Mouse (Mus musculus) heart, postnatal 0 days (tissue): ENCODE measurements around the gene Med8. TPM values are rescaled to one million over a fixed set of nuclear protein-coding genes. Genes with fewer than 3 reads are reported as not detected.

ENCODE experiments used
- ATAC-seq: fragments of 200-750 bp; cut with Nextera tagmentation; 2 replicates; pipeline ENCODE4 v1.8.0; 2017; ENCODE audit warnings: low read depth, moderate number of reproducible peaks, moderate library complexity; ENCODE audit not compliant: insufficient read depth
- DNase-seq: peaks from one replicate; pipeline ENCODE4 v3.0.0-alpha.2; 2016; ENCODE audit warnings: low spot score
- H3K27ac ChIP-seq: fragments of 300-500 bp; sonication (generic); 2 replicates; pipeline ENCODE4 v1.5.1; 2014; ENCODE audit warnings: low read depth, mild to moderate bottlenecking
- H3K27me3 ChIP-seq: fragments of 300-500 bp; sonication (generic); 2 replicates; pipeline ENCODE4 v1.6.1; 2014; ENCODE audit warnings: low read length, mixed read lengths; ENCODE audit not compliant: control insufficient read depth, insufficient read depth
- H3K36me3 ChIP-seq: fragments of 300-500 bp; sonication (generic); replicated peaks from 2 replicates; pipeline ENCODE4 v1.6.1; 2014; ENCODE audit warnings: low read length, mixed read lengths; ENCODE audit not compliant: control insufficient read depth, insufficient read depth
- H3K4me1 ChIP-seq: fragments of 300-500 bp; sonication (generic); 2 replicates; pipeline ENCODE4 v1.6.1; 2014; ENCODE audit warnings: antibody characterized with exemption; ENCODE audit not compliant: control insufficient read depth, insufficient read depth
- H3K4me2 ChIP-seq: fragments of 300-500 bp; sonication (generic); 2 replicates; pipeline ENCODE4 v1.6.1; 2014; ENCODE audit warnings: low read depth, mild to moderate bottlenecking, low read length, moderate library complexity
- H3K4me3 ChIP-seq: fragments of 300-500 bp; sonication (generic); 2 replicates; pipeline ENCODE4 v1.5.1; 2014; ENCODE audit warnings: low read depth, low read length
- H3K9ac ChIP-seq: fragments of 300-500 bp; sonication (generic); replicated peaks from 2 replicates; pipeline ENCODE4 v1.6.1; 2014; ENCODE audit warnings: low read depth, low read length, mixed read lengths
- H3K9me3 ChIP-seq: fragments of 300-500 bp; sonication (generic); replicated peaks from 2 replicates; pipeline ENCODE4 v1.6.1; 2016; ENCODE audit warnings: low read length; ENCODE audit not compliant: control insufficient read depth
- CTCF ChIP-seq: IDR thresholded peaks from 2 replicates; pipeline ENCODE4 v1.5.1; 2016; ENCODE audit warnings: antibody characterized with exemption, control low read depth, low read depth
- EP300 ChIP-seq: IDR thresholded peaks from 2 replicates; pipeline ENCODE4 v1.6.1; 2016; ENCODE audit warnings: antibody characterized with exemption, low read depth
- WGBS: fragments of 180-500 bp; shearing (Covaris S2); extraction: QIAGEN DNeasy Blood & Tissue Kit; methylation state at CpG from one replicate; pipeline ENCODE4 v1.1.7; 2014; 5-methylcytosine and 5-hydroxymethylcytosine counted together
- polyA plus RNA-seq: library from polyadenylated mRNA; unstranded; fragments of >200 nt; fragmentation: Nextera tagmentation; extraction: Ambion mirVana; gene quantifications from 2 replicates; pipeline ENCODE4 v1.2.1, GENCODE M21; 2015
- total RNA-seq: library from RNA; depleted of rRNA; stranded (reverse); fragments of >200 nt; gene quantifications from 2 replicates; pipeline ENCODE4 v1.2.3, GENCODE M21; 2014; ENCODE audit warnings: low replicate concordance

The Med8 gene
- total and polyA plus RNA-seq, 2 experiments from 2014 or later, result 17.3 to 58.8 TPM

GRCm38 (mm10) chr4:118364641-118365040, 44.5 kb upstream of the Med8 start:
- no peaks in the 10 kb centered on the region for H3K9me3 ChIP-seq
- H3K4me1 ChIP-seq, result no peaks in the 10 kb centered on the region; the same call in 1 of the 2 replicates
- TF ChIP-seq CTCF (no peak), EP300 (no peak)
- peaks cover 68% of the 10 kb centered on the region for H3K36me3 ChIP-seq
- ATAC-seq, result no peak
- H3K4me3 ChIP-seq, result no peak overlapping the region
- WGBS, result 92% methylated on average over 13 of the region's 13 CpGs
- H3K27ac ChIP-seq, result no peak overlapping the region
- DNase-seq, result no peak
- no peaks in the 10 kb centered on the region for H3K27me3 ChIP-seq
- no peak overlapping the region for H3K4me2 ChIP-seq
- no peak overlapping the region for H3K9ac ChIP-seq

GRCm38 (mm10) chr4:118365991-118366390, 43.1 kb upstream of the Med8 start:
- H3K36me3 ChIP-seq, result peaks cover 80% of the 10 kb centered on the region
- H3K27me3 ChIP-seq, result no peaks in the 10 kb centered on the region
- H3K9ac ChIP-seq, result no peak overlapping the region
- no peak for TF ChIP-seq EP300
- no peak for ATAC-seq
- no peak overlapping the region for H3K4me3 ChIP-seq
- no peaks in the 10 kb centered on the region for H3K9me3 ChIP-seq
- DNase-seq, result no peak
- WGBS, result 78% methylated on average over 14 of the region's 14 CpGs
- no peaks in the 10 kb centered on the region for H3K4me1 ChIP-seq
- H3K27ac ChIP-seq, result no peak overlapping the region
- H3K4me2 ChIP-seq, result no peak overlapping the region

- Histone ChIP-seq H3K27me3 (no peaks in the 10 kb centered on the region), H3K36me3 (peaks cover 87% of the 10 kb centered on the region), H3K4me3 (no peak overlapping the region), H3K27ac (no peak overlapping the region), H3K4me2 (no peak overlapping the region), H3K9me3 (no peaks in the 10 kb centered on the region), H3K4me1 (no peaks in the 10 kb centered on the region), H3K9ac (no peak overlapping the region)
- 84% methylated on average over 12 of the region's 12 CpGs for WGBS
- ATAC-seq, result no peak
- no peak for DNase-seq
- TF ChIP-seq EP300 (no peak), CTCF (no peak)
Measured at GRCm38 (mm10) chr4:118367551-118367950, 41.6 kb upstream of the Med8 start.

GRCm38 (mm10) chr4:118368616-118369015, 40.5 kb upstream of the Med8 start:
- no peak overlapping the region for H3K4me3 ChIP-seq
- no peak overlapping the region for H3K4me2 ChIP-seq
- ATAC-seq (no peak), DNase-seq (no peak)
- no peak overlapping the region for H3K9ac ChIP-seq
- no peaks in the 10 kb centered on the region for H3K27me3 ChIP-seq
- no peaks in the 10 kb centered on the region for H3K9me3 ChIP-seq
- peaks cover 87% of the 10 kb centered on the region for H3K36me3 ChIP-seq
- TF ChIP-seq CTCF (no peak), EP300 (no peak)
- WGBS, result 94% methylated on average over 3 of the region's 3 CpGs
- no peaks in the 10 kb centered on the region for H3K4me1 ChIP-seq
- no peak overlapping the region for H3K27ac ChIP-seq

GRCm38 (mm10) chr4:118371822-118372221, 37.3 kb upstream of the Med8 start:
- TF ChIP-seq EP300, result no peak
- 93% methylated on average over 13 of the region's 13 CpGs for WGBS
- no peak for ATAC-seq
- Histone ChIP-seq H3K27ac (no peak overlapping the region), H3K27me3 (no peaks in the 10 kb centered on the region), H3K9me3 (no peaks in the 10 kb centered on the region), H3K9ac (no peak overlapping the region), H3K4me3 (no peak overlapping the region), H3K4me2 (no peak overlapping the region), H3K36me3 (peaks cover 94% of the 10 kb centered on the region), H3K4me1 (no peaks in the 10 kb centered on the region)
- no peak for DNase-seq

- ATAC-seq, result no peak
- no peak overlapping the region for H3K4me2 ChIP-seq
- no peak overlapping the region for H3K9ac ChIP-seq
- no peak overlapping the region for H3K27ac ChIP-seq
- peaks cover 99% of the 10 kb centered on the region for H3K36me3 ChIP-seq
- H3K27me3 ChIP-seq, result no peaks in the 10 kb centered on the region
- WGBS, result 95% methylated on average over 6 of the region's 6 CpGs
- H3K4me3 ChIP-seq, result no peak overlapping the region
- no peak for DNase-seq
- H3K4me1 ChIP-seq, result no peaks in the 10 kb centered on the region
- TF ChIP-seq CTCF (no peak), EP300 (no peak)
- H3K9me3 ChIP-seq, result no peaks in the 10 kb centered on the region
Measured at GRCm38 (mm10) chr4:118375999-118376398, 33.1 kb upstream of the Med8 start.
